Mouse (Mus musculus) midbrain, embryonic 14.5 days (tissue): ENCODE results near the gene Men1. TPM values are rescaled to one million over a fixed set of nuclear protein-coding genes. Genes with fewer than 3 reads are reported as not detected.
A peak's percentile ranks its signal among the peaks of the same experiment; 100 is the strongest.

Experiments
- ATAC-seq: fragments of 200-750 bp; cut with Nextera tagmentation; 2 replicates; pipeline ENCODE4 v1.8.0; 2017; ENCODE audit warnings: moderate number of reproducible peaks, moderate library complexity; ENCODE audit not compliant: low FRiP score, low TSS enrichment
- DNase-seq: peaks from one replicate; pipeline ENCODE4 v3.0.0-alpha.2; 2015
- H3K27ac ChIP-seq: fragments of 300-500 bp; sonication (generic); replicated peaks from 2 replicates; pipeline ENCODE4 v1.5.1; 2014; ENCODE audit warnings: mild to moderate bottlenecking, low read depth, low read length, moderate library complexity
- H3K27me3 ChIP-seq: fragments of 300-500 bp; sonication (generic); 2 replicates; pipeline ENCODE4 v1.6.1; 2014; ENCODE audit warnings: low read length, control low read depth, mixed read lengths; ENCODE audit not compliant: control insufficient read depth, insufficient read depth
- H3K36me3 ChIP-seq: fragments of 300-500 bp; sonication (generic); 2 replicates; pipeline ENCODE4 v1.6.1; 2014; ENCODE audit warnings: low read length, control low read depth; ENCODE audit not compliant: control insufficient read depth, insufficient read depth
- H3K4me1 ChIP-seq: fragments of 300-500 bp; sonication (generic); 2 replicates; pipeline ENCODE4 v1.6.1; 2014; ENCODE audit warnings: mild to moderate bottlenecking, antibody characterized with exemption, low read length, control low read depth; ENCODE audit not compliant: control insufficient read depth, insufficient read depth
- H3K4me2 ChIP-seq: fragments of 300-500 bp; sonication (generic); 2 replicates; pipeline ENCODE4 v1.6.1; 2014; ENCODE audit warnings: mild to moderate bottlenecking, low read length, moderate library complexity
- H3K4me3 ChIP-seq: fragments of 300-500 bp; sonication (generic); replicated peaks from 2 replicates; pipeline ENCODE4 v1.5.1; 2014; ENCODE audit warnings: low read depth, low read length
- H3K9ac ChIP-seq: fragments of 300-500 bp; sonication (generic); replicated peaks from 2 replicates; pipeline ENCODE4 v1.6.1; 2014; ENCODE audit warnings: mild to moderate bottlenecking, low read length, moderate library complexity
- H3K9me3 ChIP-seq: fragments of 300-500 bp; sonication (generic); 2 replicates; pipeline ENCODE4 v1.6.1; 2016; ENCODE audit warnings: low read length, control low read depth, mixed read lengths; ENCODE audit not compliant: control insufficient read depth
- WGBS: fragments of 180-500 bp; shearing (Covaris S2); extraction: QIAGEN DNeasy Blood & Tissue Kit; methylation state at CpG from one replicate; pipeline ENCODE4 v1.1.7; 2014; 5-methylcytosine and 5-hydroxymethylcytosine counted together
- polyA plus RNA-seq: library from polyadenylated mRNA; unstranded; fragments of >200 nt; fragmentation: Nextera tagmentation; extraction: Ambion mirVana; gene quantifications from 2 replicates; pipeline ENCODE4 v1.2.1, GENCODE M21; 2014

The Men1 gene
- polyA plus RNA-seq, 1 experiment from 2014 or later: 55.4 TPM

DNA sequence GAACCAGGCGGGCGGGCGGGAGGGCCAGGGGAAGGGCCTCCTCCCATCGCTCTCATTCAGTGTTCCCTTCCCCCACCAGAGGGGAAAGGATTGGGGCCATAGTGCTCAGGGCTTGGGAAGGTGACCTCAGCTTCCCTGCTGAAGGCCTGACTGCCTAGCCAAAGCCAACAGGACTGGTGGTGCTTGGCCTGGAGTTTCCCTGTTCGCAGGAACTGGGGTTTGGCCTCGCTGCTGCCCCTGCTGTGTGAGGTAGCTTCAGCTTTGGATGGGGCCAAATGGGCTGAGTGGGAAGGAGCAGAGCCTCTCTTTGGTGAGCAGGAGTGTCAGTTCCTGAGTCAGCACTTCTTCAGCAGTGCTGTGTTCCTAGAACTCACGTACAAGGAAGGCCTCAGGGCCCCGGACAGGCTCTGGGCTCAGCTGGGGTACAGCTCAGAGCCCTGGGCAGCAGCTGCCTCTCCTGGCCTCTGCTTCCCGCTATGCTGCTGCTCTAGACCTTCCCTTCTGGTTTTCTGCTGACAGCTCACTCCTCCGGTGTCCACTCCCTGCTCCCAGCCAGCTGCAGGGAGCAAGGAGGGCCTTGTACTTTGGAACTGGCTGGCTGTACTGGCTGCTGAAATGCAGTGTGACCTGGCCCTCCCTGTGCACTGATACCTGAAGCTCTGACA is 43.5 kb upstream of the Men1 start:
- DNase-seq (no peak), ATAC-seq (no peak)
- Histone ChIP-seq H3K36me3 (peaks cover 69% of the 10 kb centered on the region), H3K4me1 (no peaks in the 10 kb centered on the region), H3K27me3 (no peaks in the 10 kb centered on the region), H3K9ac (no peak overlapping the region), H3K27ac (0 out of 2 replicates have a peak overlapping the region, but pooled peaks have one; percentile 2), H3K9me3 (no peaks in the 10 kb centered on the region), H3K4me3 (no peak overlapping the region), H3K4me2 (no peak overlapping the region)
- 79% methylated on average over 10 of the region's 10 CpGs for WGBS

- Histone ChIP-seq H3K27ac (no peak overlapping the region), H3K27me3 (no peaks in the 10 kb centered on the region), H3K4me1 (no peaks in the 10 kb centered on the region), H3K9me3 (no peaks in the 10 kb centered on the region), H3K4me2 (no peak overlapping the region), H3K36me3 (peaks cover 69% of the 10 kb centered on the region), H3K4me3 (no peak overlapping the region), H3K9ac (no peak overlapping the region)
- ATAC-seq (no peak), DNase-seq (no peak)
- WGBS: 90% methylated on average over 5 of the region's 5 CpGs
These were observed 42.5 kb upstream of the Men1 start for GRCm38 (mm10) chr19:6292262-6292661.

GRCm38 (mm10) chr19:6294301-6294700 is 40.5 kb upstream of the Men1 start:
- no peaks in the 10 kb centered on the region for H3K27me3 ChIP-seq
- no peak overlapping the region for H3K9ac ChIP-seq
- DNase-seq (no peak), ATAC-seq (no peak)
- WGBS: 93% methylated on average over 17 of the region's 17 CpGs
- H3K36me3 ChIP-seq: peaks cover 84% of the 10 kb centered on the region
- H3K27ac ChIP-seq: no peak overlapping the region
- no peak overlapping the region for H3K4me3 ChIP-seq
- no peaks in the 10 kb centered on the region for H3K4me1 ChIP-seq
- no peaks in the 10 kb centered on the region for H3K9me3 ChIP-seq
- H3K4me2 ChIP-seq: no peak overlapping the region

DNA sequence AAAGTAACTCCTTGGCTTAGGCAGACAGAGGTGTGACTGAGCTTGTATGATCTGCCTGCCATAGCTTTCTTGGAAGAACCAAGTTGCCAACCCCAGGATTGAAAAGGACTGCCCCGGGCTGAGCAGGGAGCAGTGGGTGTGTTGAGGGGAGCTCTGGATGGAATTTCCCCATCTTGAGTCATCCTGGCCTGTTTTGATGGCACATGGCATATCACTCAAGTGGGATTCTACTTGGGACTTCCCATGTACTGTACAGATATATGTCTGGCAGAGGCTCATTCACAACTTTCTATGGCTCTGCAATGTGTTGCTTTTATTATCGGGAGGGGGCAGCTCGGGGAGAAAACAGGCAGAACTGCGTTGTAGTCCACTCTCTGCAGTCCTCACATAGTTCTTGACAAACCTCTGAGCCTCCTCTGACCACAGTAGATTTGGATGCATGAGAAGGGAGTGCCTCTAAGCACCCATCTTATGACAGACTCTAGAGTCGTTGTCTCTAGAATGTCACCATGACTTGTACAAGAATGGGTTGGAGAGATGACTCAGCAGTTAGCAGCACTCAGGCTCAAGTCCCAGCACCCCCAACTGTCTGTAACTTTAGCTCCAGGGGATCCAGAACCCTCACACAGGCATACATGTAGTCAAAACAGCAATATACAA is 38.1 kb upstream of the Men1 start:
- H3K36me3 ChIP-seq: peaks cover 83% of the 10 kb centered on the region
- no peak overlapping the region for H3K9ac ChIP-seq
- 89% methylated on average over 5 of the region's 5 CpGs for WGBS
- no peaks in the 10 kb centered on the region for H3K4me1 ChIP-seq
- no peaks in the 10 kb centered on the region for H3K27me3 ChIP-seq
- DNase-seq: no peak
- H3K4me3 ChIP-seq: no peak overlapping the region
- H3K9me3 ChIP-seq: no peaks in the 10 kb centered on the region
- no peak overlapping the region for H3K4me2 ChIP-seq
- ATAC-seq: no peak
- no peak overlapping the region for H3K27ac ChIP-seq

GRCm38 (mm10) chr19:6297641-6298040 is 37.1 kb upstream of the Men1 start:
- H3K27me3 ChIP-seq: no peaks in the 10 kb centered on the region
- H3K4me1 ChIP-seq: no peaks in the 10 kb centered on the region
- WGBS: 93% methylated on average over 9 of the region's 9 CpGs
- DNase-seq (no peak), ATAC-seq (no peak)
- no peak overlapping the region for H3K4me2 ChIP-seq
- H3K9me3 ChIP-seq: no peaks in the 10 kb centered on the region
- peaks cover 76% of the 10 kb centered on the region for H3K36me3 ChIP-seq
- H3K27ac ChIP-seq: no peak overlapping the region
- no peak overlapping the region for H3K4me3 ChIP-seq
- H3K9ac ChIP-seq: no peak overlapping the region

GRCm38 (mm10) chr19:6299003-6299402 is 35.8 kb upstream of the Men1 start:
- Histone ChIP-seq H3K4me3 (no peak overlapping the region), H3K27ac (no peak overlapping the region), H3K9ac (no peak overlapping the region), H3K4me1 (no peaks in the 10 kb centered on the region), H3K36me3 (peaks cover 66% of the 10 kb centered on the region), H3K9me3 (no peaks in the 10 kb centered on the region), H3K4me2 (no peak overlapping the region), H3K27me3 (no peaks in the 10 kb centered on the region)
- ATAC-seq (no peak), DNase-seq (no peak)
- whole genome bisulfite sequencing: 83% methylated on average over 4 of the region's 4 CpGs

- H3K4me2 ChIP-seq: no peak overlapping the region
- 84% methylated on average over 7 of the region's 7 CpGs for WGBS
- no peak overlapping the region for H3K27ac ChIP-seq
- no peak overlapping the region for H3K4me3 ChIP-seq
- no peaks in the 10 kb centered on the region for H3K9me3 ChIP-seq
- H3K4me1 ChIP-seq: no peaks in the 10 kb centered on the region
- H3K9ac ChIP-seq: no peak overlapping the region
- H3K36me3 ChIP-seq: peaks cover 60% of the 10 kb centered on the region
- DNase-seq (no peak), ATAC-seq (no peak)
- no peaks in the 10 kb centered on the region for H3K27me3 ChIP-seq
These were observed 35.1 kb upstream of the Men1 start for GRCm38 (mm10) chr19:6299450-6300267.

DNA sequence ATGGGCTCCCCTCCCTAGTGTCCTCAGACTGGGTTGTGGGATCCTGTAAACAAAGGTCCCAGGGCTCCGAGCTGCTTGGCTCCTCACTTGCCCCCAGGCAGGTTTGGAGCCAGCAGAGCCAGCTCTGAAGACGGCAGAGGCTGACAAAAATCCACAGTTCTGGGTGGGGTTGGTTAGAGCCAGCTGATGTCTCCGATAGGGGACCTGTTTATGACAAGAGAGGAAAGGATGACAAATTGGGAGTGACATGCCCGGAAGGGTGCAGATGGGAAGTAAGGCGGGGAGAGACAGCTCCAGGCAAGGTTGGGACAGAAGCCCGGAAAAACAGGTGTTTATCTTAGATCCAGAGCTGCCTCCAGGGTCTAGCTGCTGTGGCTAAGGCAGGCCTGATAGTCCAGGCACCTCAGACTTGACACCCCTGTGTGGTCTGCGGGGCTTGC is 34.4 kb upstream of the Men1 start:
- peaks cover 52% of the 10 kb centered on the region for H3K36me3 ChIP-seq
- no peak for DNase-seq
- H3K9me3 ChIP-seq: no peaks in the 10 kb centered on the region
- ATAC-seq: no peak
- H3K4me2 ChIP-seq: no peak overlapping the region
- no peak overlapping the region for H3K27ac ChIP-seq
- no peak overlapping the region for H3K4me3 ChIP-seq
- no peaks in the 10 kb centered on the region for H3K4me1 ChIP-seq
- WGBS: 64% methylated on average over 7 of the region's 7 CpGs
- no peak overlapping the region for H3K9ac ChIP-seq
- no peaks in the 10 kb centered on the region for H3K27me3 ChIP-seq
